Mouse (Mus musculus) lung, postnatal 0 days (tissue): ENCODE results near the gene Gm20388. TPM values are rescaled to one million over a fixed set of nuclear protein-coding genes. Genes with fewer than 3 reads are reported as not detected.

Experiments used
- ATAC-seq: fragments of 200-750 bp; cut with Nextera tagmentation; 2 replicates; pipeline ENCODE4 v1.8.0; 2017; ENCODE audit warnings: moderate library complexity
- DNase-seq: peaks from one replicate; pipeline ENCODE4 v3.0.0-alpha.2; 2016; ENCODE audit warnings: low spot score
- H3K27ac ChIP-seq: fragments of 300-500 bp; sonication (generic); 2 replicates; pipeline ENCODE4 v1.5.1; 2014; ENCODE audit warnings: antibody characterized with exemption, mild to moderate bottlenecking, low read length, mixed read lengths
- H3K27me3 ChIP-seq: fragments of 300-500 bp; sonication (generic); replicated peaks from 2 replicates; pipeline ENCODE4 v1.6.1; 2014; ENCODE audit warnings: low read length, mixed read lengths; ENCODE audit not compliant: insufficient read depth
- H3K36me3 ChIP-seq: fragments of 300-500 bp; sonication (generic); 2 replicates; pipeline ENCODE4 v1.6.1; 2014; ENCODE audit warnings: low read length, mixed read lengths; ENCODE audit not compliant: insufficient read depth
- H3K4me1 ChIP-seq: fragments of 300-500 bp; sonication (generic); 2 replicates; pipeline ENCODE4 v1.6.1; 2014; ENCODE audit warnings: antibody characterized with exemption, low read depth, low read length, mixed read lengths; ENCODE audit not compliant: insufficient read depth
- H3K4me2 ChIP-seq: fragments of 300-500 bp; sonication (generic); replicated peaks from 2 replicates; pipeline ENCODE4 v1.6.1; 2014; ENCODE audit warnings: low read depth, mild to moderate bottlenecking, low read length, moderate library complexity, mixed read lengths
- H3K4me3 ChIP-seq: fragments of 300-500 bp; sonication (generic); 2 replicates; pipeline ENCODE4 v1.5.1; 2014; ENCODE audit warnings: low read depth, low read length
- H3K9ac ChIP-seq: fragments of 300-500 bp; sonication (generic); replicated peaks from 2 replicates; pipeline ENCODE4 v1.6.1; 2014; ENCODE audit warnings: low read depth, mild to moderate bottlenecking
- H3K9me3 ChIP-seq: fragments of 300-500 bp; sonication (generic); 2 replicates; pipeline ENCODE4 v1.6.1; 2016; ENCODE audit warnings: low read length, mixed read lengths
- CTCF ChIP-seq: IDR thresholded peaks from 2 replicates; pipeline ENCODE4 v1.5.1; 2016; ENCODE audit warnings: antibody characterized with exemption, mild to moderate bottlenecking
- EP300 ChIP-seq: IDR thresholded peaks from 2 replicates; pipeline ENCODE4 v1.6.1; 2016; ENCODE audit warnings: antibody characterized with exemption, mild to moderate bottlenecking, control low read depth
- WGBS: fragments of 180-500 bp; shearing (Covaris S2); extraction: QIAGEN DNeasy Blood & Tissue Kit; methylation state at CpG from one replicate; pipeline ENCODE4 v1.1.7; 2014; 5-methylcytosine and 5-hydroxymethylcytosine counted together
- polyA plus RNA-seq: library from polyadenylated mRNA; unstranded; fragments of >200 nt; fragmentation: Nextera tagmentation; extraction: Ambion mirVana; gene quantifications from 2 replicates; pipeline ENCODE4 v1.2.1, GENCODE M21; 2015

The Gm20388 gene
- polyA plus RNA-seq, 1 experiment from 2014 or later: not detected

DNA sequence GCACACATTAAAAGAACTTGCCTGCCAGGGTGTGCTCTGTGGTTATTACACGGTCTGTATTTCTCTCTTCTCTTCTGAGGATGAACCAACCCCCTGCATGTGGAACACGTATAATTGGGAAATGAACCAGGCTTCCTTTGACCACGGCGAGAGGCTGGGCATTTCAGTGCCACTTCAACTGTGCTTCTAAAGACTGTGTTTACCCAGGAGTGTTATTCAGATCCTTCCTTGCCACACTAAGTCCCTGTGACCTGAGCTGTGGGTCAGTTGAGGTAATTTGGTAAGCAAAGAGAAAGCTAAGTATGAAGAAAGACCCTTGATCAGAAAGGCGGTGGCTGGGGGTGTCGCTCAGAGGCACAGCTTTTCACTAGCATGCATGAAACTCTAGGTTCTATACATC lies 29.3 kb upstream of the Gm20388 start:
- 51% methylated on average over 6 of the region's 6 CpGs for WGBS
- no peaks in the 10 kb centered on the region for H3K9me3 ChIP-seq
- no peaks in the 10 kb centered on the region for H3K4me1 ChIP-seq
- ATAC-seq: peak; percentile 33; the same call in 1 of the 2 replicates
- H3K27me3 ChIP-seq: no peaks in the 10 kb centered on the region
- no peak for TF ChIP-seq EP300
- no peak for TF ChIP-seq CTCF
- H3K27ac ChIP-seq: no peak overlapping the region
- DNase-seq: peak; percentile 30
- no peak overlapping the region for H3K4me3 ChIP-seq
- no peak overlapping the region for H3K4me2 ChIP-seq
- no peak overlapping the region for H3K9ac ChIP-seq
- no peaks in the 10 kb centered on the region for H3K36me3 ChIP-seq

DNA sequence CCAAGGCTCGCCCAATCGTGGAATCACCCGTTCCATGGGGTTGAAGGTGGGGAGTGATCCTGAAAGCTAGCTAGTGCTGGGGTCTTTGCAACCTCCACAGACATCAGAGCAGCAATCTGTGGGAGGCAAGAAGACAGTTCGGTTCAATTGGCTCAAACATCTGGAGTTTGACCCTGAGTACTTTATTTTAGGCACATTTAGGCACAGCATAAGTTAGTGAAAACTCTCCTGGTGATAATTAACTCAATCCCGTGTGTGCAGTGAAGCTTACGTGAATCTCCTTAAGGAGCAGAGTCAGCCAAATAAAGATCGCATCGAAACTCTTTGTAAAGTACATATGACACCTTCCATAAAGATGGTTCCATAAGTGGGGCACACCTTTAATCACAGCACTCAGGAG lies 28.7 kb upstream of the Gm20388 start:
- Histone ChIP-seq H3K27me3 (no peaks in the 10 kb centered on the region), H3K4me2 (no peak overlapping the region), H3K4me1 (no peaks in the 10 kb centered on the region), H3K9me3 (no peaks in the 10 kb centered on the region), H3K36me3 (no peaks in the 10 kb centered on the region), H3K27ac (no peak overlapping the region), H3K4me3 (no peak overlapping the region), H3K9ac (no peak overlapping the region)
- WGBS: 75% methylated on average over 8 of the region's 8 CpGs
- no peak for DNase-seq
- TF ChIP-seq CTCF (no peak), EP300 (no peak)
- ATAC-seq: no peak

DNA sequence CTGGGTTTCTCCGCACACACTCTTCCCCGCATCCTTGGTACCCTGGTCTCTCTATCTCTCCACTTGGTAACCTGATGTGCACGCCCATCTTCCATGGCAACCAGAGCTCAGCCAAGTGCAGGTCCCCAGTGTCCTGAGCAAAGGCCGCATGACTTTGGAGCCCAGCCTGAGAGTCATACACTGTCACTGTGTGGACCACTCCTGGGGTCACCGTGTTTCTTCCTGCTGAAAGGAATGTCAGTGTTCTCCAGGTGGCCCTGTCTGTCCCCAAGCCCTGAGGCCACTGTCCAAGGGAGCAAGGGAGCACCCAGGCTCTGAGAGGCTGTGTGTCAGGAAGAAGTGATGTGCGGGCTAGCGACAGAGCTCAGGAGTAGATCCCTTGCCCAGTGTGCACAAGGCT lies 27.4 kb upstream of the Gm20388 start:
- no peak overlapping the region for H3K4me3 ChIP-seq
- no peak for DNase-seq
- ATAC-seq: no peak
- H3K9me3 ChIP-seq: no peaks in the 10 kb centered on the region
- WGBS: 89% methylated on average over 7 of the region's 7 CpGs
- H3K36me3 ChIP-seq: no peaks in the 10 kb centered on the region
- no peaks in the 10 kb centered on the region for H3K4me1 ChIP-seq
- no peak for TF ChIP-seq CTCF
- TF ChIP-seq EP300: no peak
- no peak overlapping the region for H3K9ac ChIP-seq
- H3K4me2 ChIP-seq: no peak overlapping the region
- no peaks in the 10 kb centered on the region for H3K27me3 ChIP-seq
- H3K27ac ChIP-seq: no peak overlapping the region

DNA sequence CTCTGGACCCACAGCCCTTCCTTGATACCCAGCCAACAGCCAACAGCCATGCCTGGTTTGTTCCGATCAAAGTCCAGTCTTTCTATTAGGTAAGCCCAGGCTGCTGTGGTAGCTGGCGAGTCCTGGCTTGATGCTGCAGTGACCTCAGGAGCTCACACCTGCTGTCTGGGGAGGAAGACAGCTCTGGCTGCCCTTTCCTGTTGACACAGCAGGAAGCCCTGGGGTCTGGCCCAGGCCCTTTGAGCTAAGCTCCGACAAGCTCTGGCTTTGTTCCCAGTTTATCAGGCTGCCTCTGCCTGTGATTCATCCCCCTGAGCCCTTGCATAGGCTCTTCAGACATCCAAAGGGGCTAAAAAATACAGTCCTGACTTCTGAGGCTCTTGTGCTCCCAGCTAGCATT lies 25.0 kb upstream of the Gm20388 start:
- no peaks in the 10 kb centered on the region for H3K9me3 ChIP-seq
- no peak overlapping the region for H3K4me2 ChIP-seq
- DNase-seq: peak; percentile 76
- no peak overlapping the region for H3K27ac ChIP-seq
- H3K27me3 ChIP-seq: no peaks in the 10 kb centered on the region
- H3K4me3 ChIP-seq: no peak overlapping the region
- TF ChIP-seq CTCF (no peak), EP300 (no peak)
- peak; percentile 77 for ATAC-seq
- no peaks in the 10 kb centered on the region for H3K36me3 ChIP-seq
- no peaks in the 10 kb centered on the region for H3K4me1 ChIP-seq
- H3K9ac ChIP-seq: no peak overlapping the region
- WGBS: 16% methylated on average over 3 of the region's 3 CpGs

DNA sequence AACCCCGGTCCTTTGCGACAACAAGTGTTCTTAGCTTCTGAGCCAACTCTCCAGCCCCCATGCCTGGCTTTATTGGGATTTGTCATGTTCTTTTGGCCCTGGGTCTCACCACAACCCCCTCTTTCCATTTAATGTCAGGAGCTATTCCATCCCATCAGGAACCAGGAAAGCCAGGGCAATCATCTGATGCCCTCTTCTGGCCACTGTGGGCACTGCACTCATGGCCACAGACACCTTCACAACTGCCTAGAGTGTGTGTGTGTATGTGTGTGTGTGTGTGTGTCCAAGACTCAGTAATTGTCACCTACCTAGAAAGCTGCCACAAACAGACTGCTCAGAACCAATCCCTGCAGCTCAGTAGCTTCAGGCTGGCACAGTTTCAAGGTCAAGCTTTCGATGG lies 23.5 kb upstream of the Gm20388 start:
- WGBS: 83% methylated on average over 3 of the region's 3 CpGs
- no peak overlapping the region for H3K27ac ChIP-seq
- no peak overlapping the region for H3K9ac ChIP-seq
- H3K36me3 ChIP-seq: no peaks in the 10 kb centered on the region
- H3K4me3 ChIP-seq: no peak overlapping the region
- H3K4me2 ChIP-seq: no peak overlapping the region
- TF ChIP-seq EP300 (no peak), CTCF (peak; percentile 85)
- H3K27me3 ChIP-seq: no peaks in the 10 kb centered on the region
- no peaks in the 10 kb centered on the region for H3K9me3 ChIP-seq
- DNase-seq: no peak
- no peak for ATAC-seq
- H3K4me1 ChIP-seq: no peaks in the 10 kb centered on the region

DNA sequence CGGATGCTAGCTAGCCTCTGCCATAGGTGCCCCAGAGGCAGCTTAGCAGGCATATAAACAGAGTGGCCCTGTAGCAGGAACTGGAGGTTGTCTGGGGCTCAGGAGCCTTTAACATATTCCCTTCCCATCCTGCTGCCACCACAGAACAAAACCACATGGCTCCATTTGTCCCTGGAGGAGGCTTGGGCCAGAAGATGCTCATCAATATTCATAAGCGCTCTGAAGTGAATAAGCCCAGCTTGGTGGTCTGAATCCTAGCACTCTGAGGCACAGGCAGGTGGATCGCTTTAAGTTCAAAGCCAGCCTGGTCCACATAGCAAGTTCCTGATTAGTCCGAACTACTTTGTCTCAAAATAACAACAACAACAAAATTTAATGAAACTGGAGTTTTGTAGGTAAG lies 22.6 kb upstream of the Gm20388 start:
- no peak for ATAC-seq
- DNase-seq: no peak
- H3K27ac ChIP-seq: no peak overlapping the region
- 75% methylated on average over 4 of the region's 4 CpGs for WGBS
- no peaks in the 10 kb centered on the region for H3K9me3 ChIP-seq
- no peak overlapping the region for H3K4me3 ChIP-seq
- H3K4me2 ChIP-seq: no peak overlapping the region
- no peak overlapping the region for H3K9ac ChIP-seq
- H3K36me3 ChIP-seq: no peaks in the 10 kb centered on the region
- H3K4me1 ChIP-seq: no peaks in the 10 kb centered on the region
- no peaks in the 10 kb centered on the region for H3K27me3 ChIP-seq
- no peak for TF ChIP-seq EP300
- TF ChIP-seq CTCF: no peak

DNA sequence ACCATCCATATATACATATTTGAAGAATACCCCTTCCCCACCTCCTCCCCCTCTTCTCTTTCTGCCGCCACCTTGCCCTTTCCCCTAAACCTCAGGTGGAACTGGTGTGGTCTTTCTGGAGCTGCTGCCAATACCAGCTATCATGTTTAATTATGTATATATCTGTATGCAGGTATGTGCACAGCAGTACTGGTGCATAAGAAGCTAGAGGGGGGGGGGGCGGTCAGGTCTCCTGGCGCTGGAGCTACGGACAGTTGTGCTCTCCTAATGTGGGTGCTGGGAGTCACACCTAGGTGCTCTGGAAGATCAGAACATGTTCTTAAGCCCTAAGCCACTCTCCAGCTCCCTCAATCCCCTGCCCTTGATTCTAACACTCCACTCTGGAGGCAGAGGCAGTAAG lies 13.6 kb upstream of the Gm20388 start:
- H3K27ac ChIP-seq: no peak overlapping the region

More for the DNA sequence above, 13.6 kb upstream of the Gm20388 start:
- DNase-seq (no peak), ATAC-seq (no peak)
- WGBS: 73% methylated on average over 4 of the region's 4 CpGs
- no peak overlapping the region for H3K4me2 ChIP-seq
- H3K4me3 ChIP-seq: no peak overlapping the region
- TF ChIP-seq CTCF (no peak), EP300 (no peak)
- no peaks in the 10 kb centered on the region for H3K27me3 ChIP-seq
- H3K9ac ChIP-seq: no peak overlapping the region
- no peaks in the 10 kb centered on the region for H3K9me3 ChIP-seq
- H3K36me3 ChIP-seq: no peaks in the 10 kb centered on the region
- no peaks in the 10 kb centered on the region for H3K4me1 ChIP-seq
